Mouse (Mus musculus) telencephalon, adult 2 months (tissue): Measurements from ENCODE around the gene Rasl2-9.
"Not testable (repeated sequence)": the region's sequence is repeated elsewhere in the genome, so short reads cannot be mapped to it uniquely, and the experiment has no call there.

Source experiments
- DNase-seq: peaks from one replicate; pipeline ENCODE4 v3.0.0-alpha.2; 2011; ENCODE audit warnings: low read depth, low spot score

Gene Rasl2-9

DNA sequence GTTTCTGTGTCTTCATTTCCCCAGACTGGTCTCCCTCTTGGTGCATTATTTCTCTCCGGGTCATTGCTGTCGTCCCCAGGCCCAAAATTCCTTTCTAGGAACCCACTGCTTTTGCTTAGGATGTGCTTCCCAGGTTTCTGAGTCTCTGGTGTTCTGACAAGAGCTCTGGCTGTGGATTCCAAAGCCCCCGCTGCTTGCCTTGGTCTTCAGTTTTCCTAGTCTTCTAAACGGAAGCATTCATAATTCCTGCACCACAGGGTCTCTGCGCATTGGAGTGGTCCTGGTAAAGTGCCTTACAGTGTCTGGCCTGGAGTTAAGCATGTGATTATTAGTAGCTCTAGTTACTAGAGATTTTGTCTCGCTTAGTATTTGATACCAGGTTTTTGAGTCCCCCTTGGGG lies 44.9 kb downstream of the Rasl2-9 start:
- DNase-seq, result no peak

DNA sequence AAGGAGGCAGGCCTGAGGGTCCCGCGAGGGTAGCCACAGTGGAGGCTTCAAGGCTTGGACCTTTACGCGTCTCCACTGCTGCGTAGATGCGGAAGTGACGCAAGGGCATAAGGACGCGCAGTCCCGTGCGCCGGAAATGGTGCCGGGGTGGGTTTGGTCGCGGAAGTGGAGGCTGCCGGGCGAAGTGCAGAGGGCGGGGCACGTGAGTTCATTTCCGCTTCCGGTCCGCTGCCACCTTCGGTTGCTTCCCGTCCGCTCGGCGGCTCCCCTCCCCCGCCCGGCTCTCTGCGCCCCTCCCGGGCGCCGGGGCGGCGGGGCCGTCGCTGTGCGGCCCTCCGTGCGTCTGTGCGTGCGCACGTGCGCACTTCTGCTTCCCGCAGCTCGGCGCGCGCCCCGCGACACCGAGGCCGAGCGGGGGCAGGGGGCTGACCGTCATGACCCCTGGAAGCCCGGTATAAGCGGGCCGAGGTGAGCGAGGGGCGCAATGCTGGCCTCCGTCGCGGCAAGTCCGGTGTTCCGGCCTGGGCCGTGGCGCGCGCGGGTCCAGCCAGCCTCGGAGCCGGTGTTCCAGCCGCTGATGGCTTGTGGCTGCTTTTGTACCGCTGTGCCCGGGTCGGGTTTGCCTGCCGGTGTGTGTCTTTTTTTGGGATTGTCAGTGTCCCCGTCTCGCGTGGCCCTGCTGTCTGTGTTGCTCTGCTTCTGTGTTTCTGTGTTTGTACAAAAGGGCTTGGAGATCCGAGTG lies 45.6 kb downstream of the Rasl2-9 start, which contains the start of gene Epn1:
Gene Epn1, plus strand, starts transcription at position 226 of the 742 bp plus-strand sequence.
- peak; percentile 95 for DNase-seq

DNA sequence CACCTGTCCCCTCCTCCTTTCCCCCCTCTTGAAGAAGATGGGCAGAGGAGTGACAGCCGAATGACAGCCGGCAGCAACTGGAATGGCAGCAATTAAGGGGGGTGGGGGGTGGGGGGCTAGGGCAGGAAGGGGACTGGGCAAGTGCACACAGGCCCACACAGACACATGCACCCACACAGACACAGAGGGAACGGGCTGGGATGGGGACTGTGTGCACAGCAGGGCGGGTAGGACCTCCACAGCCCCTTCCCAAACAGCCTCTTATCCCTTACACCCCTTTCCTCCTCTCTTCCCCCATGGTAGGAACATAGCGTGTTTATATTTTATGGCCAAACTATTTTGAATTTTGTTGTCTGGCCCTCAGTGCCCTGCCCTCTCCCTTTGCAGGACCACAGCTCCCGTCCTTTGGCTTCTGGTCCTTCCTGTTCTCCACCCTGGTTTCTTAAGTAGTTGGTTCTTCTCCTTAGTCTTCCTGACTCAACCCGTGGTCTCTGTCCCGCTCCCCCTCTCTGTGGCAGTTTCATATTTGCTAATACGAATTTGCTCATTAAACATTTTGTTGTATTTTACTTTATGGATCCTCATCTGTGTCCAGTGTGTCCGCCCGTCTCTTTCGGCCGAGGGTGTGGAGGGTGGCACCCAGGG lies 46.3 kb downstream of the Rasl2-9 start:
- not testable (repeated sequence) for DNase-seq

GRCm38 (mm10) chr7:5076931-5077330 lies 48.8 kb downstream of the Rasl2-9 start:
- DNase-seq, result no peak

DNA sequence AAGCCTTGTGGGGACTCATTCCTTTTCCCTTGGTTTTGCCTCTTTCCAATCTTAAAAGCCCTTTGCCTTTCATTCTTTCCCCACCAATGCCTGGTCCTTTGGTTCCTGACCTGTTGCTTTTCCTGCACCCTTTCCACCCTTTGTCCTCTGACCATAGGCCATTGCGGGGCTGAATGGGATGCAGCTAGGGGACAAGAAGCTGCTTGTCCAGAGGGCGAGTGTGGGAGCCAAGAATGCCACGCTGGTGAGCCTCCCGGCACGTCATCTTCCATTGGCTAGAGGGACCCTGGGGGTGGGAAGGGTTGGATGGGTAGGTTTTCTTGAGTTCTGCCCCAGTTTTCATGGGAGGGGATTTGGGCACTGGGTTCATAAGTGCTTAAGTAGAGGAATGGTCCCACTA lies 50.8 kb downstream of the Rasl2-9 start:
- no peak for DNase-seq
